Mouse (Mus musculus): ENCODE measurements around the gene Ssx2ip.

DNA sequence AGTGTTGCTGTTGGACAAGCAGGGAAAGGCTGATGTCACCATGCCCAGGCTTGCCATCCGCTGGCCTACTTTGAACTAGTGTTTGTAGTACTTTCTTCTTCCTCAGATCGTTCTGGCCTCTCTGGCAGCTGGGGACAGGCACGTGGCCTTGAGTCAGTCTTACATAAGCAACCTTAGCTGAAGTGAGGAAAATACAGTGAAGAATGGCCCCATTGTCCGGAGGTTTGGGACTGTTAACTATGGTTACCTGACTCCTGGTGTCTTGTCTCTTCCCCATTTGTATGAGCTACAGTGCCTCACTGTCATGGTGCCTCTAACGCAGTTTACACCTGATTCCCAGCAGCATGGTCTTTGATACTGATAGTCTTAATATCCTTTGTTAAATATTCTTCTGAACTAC is 33.2 kb upstream of the Ssx2ip start:
- TF ChIP-seq CTCF (IDR thresholded peaks at IDR 0.05) (no peak), EP300 (IDR thresholded peaks at IDR 0.05; ENCODE audit: insufficient read depth, low read depth, low read length) (no peak), POLR2A (IDR thresholded peaks at IDR 0.05; ENCODE audit: insufficient read depth, low read depth, low read length) (no peak)
